Mouse (Mus musculus) brain, adult 2 months (tissue): ENCODE data around the gene Hmx2.

Experiments used
- DNase-seq: peaks from one replicate; pipeline ENCODE4 v3.0.0; 2011; ENCODE audit warnings: low read depth, low spot score

Gene Hmx2

DNA sequence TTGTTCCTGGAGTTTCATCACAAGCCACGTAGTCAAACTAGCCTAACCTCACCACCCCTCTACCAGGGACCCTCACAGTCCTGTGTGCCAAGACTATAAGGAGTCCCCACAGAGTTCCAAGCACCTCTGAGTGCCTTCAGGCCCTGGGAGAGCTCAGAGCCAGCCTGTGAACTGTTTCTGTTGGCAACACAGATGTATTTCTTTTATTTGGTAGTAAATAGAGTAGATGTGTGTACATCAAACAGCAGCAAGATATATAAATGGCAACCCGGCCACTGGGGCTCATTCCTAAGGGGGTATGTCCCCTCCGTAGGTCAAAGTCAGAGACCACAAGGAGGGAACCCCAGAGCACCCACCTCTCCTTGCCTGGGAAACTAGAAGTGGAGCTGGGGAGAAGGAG is at the start of gene Hmx2:
TSS of gene Hmx2 (plus strand) at position 301 of the 400 bp plus-strand sequence.
- DNase-seq: no peak

DNA sequence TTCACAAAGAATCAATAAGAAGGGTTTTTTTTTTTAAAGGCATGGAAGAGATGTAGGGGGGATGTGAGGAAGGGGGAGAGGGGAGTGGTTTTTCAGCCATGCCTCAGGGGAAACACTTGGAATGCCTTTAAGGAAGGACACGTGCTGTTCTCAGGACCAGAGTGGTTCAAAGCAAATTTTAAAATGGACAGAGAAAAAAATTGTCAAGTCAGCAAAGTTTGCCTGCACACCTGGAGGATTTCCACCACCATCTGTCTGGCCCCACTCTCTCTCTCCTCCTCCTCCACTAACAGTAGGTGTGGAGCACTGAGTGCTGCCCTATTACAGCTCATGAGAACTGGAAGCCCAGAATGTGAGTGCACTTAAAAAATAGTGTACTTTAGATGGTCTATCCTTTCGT is 44.8 kb upstream of the Hmx2 start:
- no peak for DNase-seq

DNA sequence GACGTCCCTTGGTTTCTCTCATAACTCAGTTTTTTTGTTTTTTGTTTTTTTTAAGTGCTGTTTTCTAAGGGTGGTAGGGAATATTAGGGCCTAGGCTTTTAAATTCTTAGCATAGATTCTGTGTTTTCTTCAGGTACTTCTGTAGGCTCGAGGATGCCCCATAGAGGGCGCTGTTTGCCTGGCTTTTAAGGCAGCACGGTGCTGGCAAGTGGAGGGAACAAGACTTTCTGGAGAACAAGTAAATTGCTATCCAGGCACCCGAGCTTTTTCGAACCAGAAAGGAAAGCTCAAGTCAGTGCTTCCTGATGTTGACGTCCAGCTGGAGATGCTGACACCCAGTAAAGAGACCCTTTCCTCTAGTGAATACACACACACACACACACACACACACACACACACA is 8.6 kb upstream of the Hmx2 start:
- DNase-seq: peak; percentile 91

DNA sequence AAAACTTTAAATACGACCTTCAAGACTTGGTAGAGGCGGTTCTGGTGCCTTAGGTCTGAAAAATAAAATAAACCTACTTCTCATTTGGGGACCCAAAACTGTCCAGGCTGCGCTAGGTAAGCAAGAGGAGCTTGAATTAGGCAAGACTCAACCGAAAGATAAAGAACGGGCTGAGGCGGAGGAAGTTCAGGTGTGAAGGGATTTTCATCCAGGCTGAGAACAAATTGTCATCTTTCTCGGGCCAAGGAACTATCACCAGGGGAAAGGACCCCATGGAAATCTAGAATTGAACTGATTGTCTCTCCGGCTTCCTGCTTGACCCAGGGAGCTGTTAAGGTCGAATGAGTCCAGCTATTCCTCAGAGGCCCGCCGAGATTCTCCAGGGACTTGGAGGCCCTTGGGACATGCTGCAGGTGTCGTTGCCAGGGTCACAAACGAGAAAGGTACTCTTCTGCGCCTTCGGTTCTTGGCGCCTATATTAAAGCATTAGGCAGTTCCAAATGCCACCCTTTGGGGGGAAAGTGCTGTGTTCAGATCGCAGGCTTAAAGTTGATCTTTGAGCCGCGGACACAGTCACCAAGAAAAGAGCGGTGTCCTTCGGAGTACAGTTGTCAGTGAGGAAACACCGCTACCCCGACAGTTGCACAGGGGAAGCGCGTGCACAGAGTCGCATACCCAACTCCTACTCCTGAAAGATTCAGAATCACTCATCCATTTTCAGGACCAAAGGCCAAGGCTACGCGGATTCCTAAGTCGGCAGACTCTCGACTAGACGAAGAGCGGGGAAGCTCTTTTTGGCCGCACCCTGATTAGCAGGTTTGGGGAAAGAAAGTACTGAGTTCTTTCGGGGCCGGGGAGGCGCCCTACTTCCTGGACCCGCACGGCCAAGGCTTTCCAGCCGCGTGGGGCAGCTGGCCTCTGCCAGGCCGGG is 7.1 kb upstream of the Hmx2 start:
- DNase-seq: no peak

DNA sequence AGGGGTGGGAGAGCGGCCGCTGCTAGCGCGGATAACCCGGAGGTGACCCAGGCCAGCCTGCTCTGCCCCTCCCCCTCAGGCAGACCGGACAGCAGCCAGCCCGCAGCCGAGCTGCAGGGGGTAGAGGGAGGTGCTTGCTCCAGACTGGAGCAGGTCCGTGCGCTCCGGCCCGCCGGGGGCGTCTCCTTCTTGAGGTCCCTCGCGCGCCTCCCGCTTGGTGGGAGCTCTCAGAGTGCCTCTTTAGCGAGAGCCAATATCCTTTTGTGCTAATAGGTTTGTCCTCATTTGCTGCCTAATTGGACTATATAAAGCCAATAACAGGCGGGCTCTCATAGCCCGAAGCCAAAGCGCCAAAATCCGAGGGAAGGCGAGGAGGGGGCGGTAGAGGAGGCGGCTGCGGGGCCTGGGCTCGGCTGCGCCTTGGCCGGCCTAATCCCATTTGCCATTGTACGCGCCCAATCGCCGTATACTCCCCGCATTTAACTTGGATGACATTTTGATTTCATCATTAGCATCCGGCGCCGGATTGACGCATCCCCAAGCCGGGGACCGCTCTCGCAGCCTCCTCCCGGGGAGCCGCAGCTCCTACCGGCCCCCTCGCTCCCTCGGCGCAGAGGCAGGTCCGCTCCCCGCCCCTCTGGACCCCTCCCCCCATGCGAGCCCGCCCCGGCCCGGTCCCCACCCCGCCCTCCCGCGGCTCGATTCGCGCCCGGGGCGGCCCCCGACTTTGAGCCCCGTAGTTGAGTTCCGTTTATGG is 6.3 kb upstream of the Hmx2 start, which contains the start of gene Hmx3:
TSS of gene Hmx3 (plus strand) at position 753 of the 757 bp plus-strand sequence.
- DNase-seq: no peak

DNA sequence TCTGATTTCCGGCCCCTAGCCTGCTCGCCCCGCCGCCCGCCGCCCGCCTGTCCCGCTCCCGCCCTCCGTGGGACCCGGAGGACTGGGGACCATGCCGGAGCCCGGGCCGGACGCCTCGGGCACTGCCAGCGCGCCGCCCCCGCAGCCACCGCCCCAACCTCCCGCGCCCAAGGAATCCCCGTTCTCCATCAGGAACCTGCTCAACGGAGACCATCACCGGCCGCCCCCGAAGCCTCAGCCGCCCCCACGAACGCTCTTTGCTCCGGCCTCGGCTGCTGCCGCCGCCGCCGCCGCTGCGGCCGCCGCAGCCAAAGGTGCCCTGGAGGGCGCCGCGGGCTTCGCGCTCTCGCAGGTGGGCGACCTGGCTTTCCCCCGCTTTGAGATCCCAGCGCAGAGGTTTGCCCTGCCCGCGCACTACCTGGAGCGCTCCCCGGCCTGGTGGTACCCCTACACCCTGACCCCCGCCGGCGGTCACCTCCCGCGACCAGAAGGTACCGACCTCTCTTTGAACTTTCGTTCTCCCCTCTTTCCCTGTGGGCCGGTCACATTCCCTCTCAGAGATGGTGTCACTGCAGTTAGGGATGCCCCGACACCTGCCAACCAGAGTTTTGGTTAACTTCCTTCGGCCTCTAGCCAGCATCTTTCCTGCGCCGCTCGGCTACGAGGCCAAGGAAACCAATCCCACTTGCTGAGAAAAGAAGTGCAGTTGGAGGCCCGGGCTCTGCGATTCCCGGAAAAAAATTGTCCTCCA is 5.5 kb upstream of the Hmx2 start:
- no peak for DNase-seq

DNA sequence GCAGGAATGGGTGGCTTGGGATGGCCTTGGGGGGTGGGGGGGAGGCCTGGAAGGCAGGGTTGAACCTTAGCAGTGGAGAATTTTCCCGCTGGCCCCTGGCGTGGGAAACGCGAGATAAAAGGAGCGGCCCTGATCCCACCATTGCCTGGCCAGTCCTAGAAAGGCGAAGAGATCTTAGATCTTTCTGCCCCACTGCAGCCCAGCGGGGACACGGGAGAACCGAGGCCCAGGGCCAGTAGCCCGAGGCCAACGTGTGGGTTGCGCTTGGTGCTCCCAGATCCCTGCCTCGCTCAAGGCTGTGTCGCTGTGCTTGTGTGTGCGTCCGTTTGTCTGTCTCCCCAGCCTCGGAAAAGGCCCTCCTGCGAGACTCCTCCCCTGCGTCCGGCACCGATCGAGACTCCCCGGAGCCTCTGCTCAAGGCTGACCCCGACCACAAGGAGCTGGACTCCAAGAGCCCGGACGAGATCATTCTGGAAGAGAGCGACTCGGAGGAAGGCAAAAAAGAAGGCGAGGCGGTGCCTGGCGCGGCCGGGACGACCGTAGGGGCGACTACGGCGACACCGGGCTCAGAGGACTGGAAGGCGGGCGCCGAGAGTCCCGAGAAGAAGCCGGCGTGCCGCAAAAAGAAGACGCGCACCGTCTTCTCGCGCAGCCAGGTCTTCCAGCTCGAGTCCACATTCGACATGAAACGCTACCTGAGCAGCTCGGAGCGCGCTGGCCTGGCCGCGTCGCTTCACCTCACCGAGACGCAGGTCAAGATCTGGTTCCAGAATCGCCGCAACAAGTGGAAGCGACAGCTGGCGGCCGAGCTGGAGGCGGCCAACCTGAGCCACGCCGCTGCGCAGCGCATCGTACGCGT is 4.7 kb upstream of the Hmx2 start:
- DNase-seq: no peak

DNA sequence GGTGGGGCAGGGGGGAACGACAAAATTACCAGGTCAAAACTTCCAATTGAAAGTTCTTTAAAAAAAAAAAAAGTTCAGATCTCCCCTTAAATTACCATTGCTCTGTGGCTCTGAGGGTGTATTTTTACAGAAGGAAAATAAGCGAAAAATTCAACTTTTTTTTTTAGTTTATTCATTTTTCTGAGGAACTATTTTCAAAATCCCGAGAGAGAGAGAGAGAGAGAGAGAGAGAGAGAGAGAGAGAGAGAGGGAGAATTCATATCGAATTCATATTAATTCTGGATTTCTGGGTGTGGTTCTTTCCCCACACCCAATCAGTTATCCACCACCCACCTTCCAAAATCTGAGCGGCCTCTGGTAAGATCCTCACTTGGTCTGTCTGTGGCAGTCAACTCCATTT is 3.7 kb upstream of the Hmx2 start:
- no peak for DNase-seq

DNA sequence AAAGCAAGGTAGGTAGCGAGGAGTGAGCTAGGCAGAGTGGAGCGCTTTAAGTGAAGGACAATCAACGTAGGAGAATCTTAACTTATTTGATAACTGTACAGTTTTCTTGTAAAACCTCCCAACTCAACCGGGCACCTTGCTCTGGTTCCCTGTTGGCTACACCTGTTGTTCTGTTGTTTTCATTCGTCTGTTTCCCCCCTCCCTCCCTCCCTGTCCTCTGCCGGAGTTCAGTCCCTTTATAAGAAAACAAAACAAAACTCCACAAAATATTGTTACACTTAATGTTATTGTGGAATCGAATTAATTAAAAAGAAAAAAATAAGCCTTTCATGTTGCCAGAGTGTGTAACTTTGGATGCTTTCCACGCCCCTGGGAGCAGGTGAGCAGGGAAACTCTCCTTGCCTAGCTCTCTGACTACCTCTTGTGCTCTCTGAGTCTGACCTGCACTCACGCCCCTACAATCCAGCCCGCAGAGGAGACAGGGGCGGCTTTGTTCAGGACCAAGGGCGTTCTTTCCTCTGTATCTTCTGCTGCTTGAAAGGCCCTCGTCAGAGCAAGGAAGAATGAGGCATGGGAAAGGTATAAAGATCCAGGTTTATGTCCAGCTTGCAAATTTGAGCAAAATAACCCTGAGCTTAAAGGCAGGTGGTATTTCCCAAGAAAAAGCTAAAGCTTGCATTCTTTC is 2.7 kb upstream of the Hmx2 start:
- no peak for DNase-seq

DNA sequence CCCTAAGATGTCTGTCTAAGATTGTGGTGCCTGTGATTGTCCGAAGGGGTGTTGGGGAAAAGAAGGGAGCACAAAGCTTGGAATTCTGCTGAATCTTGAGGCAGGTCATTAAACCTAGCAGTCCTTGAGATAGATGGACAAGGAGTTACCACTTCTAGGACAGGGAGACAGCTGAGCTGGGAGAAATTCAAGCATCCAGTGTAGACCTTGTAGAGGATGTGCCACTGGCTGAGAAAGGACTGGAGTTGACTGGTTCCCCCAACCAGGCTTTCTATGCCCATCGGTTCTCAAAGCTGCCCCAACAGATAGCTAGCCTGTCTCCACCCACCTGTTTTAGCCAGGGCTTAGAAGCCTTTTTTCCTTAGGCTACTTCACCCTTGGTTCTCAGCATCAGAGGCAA is 2.1 kb upstream of the Hmx2 start:
- no peak for DNase-seq

DNA sequence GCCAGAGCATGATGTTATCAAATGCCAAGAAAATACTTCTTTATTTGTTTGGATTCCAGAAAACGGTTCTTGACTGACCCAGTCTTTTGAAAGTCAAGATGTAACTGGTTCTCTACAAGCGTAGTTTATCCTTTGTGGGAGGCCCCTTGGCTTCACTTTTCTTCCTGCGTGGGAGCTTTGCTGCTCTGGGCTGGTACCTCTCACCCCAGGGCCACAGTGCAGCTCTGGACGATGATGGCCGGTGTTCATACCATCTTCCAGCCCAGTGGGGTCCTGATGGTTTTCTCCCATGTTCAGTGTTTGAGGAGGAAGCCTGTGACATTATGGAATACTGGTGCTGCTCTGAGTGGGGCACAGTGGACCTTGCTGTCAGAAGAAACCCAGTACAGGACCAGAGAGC is 1.1 kb upstream of the Hmx2 start:
- DNase-seq: no peak

DNA sequence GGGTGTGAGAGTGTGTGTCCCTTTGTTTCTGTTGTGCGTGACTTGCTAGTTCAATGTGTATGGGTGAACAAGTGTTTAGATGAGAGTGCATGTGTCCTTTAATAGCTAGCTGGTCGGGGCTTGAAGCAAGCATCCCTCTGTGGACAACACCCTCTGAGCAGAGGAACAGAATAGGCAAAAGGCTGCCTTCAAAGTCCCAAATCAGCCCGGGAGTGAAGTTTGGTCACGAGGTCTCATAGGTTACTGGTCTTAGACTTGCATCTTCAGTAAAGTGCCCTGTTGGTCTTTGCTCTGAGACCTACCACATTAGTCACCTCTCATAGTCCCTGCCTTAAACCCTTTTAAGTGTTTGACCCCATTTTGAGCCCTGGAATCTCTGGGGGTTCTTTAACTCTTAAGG is 2.9 kb downstream of the Hmx2 start:
- no peak for DNase-seq

DNA sequence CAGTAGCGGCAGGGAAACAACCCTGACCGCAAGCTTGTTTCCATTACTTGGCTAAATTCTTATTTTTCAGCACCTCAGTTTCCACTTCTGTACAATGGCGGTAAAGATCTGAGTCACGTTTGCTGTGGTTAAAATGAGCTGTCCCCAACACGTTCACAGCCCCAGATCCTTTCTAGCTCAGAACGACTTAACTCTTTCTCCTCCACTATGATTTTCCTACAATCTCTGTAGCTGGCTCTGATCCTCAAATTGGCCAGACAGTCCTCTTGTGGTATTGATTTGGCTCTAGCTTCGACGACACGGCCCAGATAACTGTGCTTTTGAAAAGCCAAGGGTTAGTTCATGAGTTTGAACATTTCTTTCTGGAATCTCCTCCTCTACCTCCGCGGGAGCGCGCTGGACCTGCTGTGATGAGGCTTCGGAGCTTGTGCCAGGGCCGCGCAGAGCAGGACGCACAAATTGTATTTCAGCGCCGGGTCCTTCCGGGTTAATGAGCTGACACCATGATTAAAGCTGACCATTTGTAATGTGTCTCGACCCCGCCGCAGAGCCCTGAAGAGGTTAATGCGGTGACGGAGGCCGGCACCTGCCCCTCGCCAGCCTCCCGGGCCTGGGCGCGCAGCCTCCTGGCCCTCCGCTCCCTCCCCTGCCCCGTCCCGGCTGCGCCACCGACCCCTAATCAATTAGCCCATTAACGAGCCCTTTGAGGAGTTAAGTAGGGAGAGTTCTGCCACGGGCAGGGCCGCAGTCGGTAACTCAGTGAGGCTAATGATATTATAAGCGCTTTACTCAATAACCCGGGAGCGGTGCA is 3.6 kb downstream of the Hmx2 start:
- DNase-seq: no peak

DNA sequence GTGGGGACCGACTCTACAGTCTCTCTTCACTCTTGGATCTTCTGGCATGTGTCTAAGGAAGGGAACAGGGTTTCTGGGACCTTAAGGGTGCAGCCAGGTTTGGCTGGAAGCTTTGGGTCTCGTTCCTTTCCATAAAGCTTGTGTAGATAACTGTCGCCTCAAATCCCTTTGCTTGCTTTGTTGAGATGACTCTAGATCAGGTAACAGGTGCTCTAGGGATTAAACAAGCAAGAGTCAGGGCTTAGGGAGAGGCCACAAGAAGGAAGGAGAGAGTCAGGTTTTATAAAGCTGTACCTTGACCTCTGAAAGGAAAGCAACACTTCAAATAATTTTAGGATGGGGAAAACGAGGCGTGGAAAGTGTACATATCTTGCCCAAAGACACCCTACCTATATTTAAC is 4.2 kb downstream of the Hmx2 start:
- DNase-seq: no peak

DNA sequence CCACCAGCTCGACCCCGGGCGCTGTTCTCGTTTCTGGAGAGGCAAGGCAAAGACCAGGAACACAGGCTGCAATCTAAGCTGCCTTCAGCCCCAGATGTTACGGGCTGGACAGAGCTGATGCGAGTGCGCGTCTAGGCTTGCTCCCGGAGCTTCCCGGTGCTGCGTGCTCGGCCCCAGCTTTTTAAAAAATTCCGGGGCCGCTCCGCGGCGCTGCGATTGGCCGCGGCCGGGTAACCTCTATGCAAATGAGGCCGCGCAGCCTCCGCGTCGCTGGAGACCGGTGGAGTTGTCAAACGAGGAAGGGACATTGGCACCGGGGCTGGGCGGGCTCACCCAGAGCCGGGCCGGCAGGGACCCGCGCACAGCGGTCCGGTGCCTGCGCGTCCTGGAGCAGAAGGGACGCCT is 5.2 kb downstream of the Hmx2 start:
- DNase-seq: no peak

DNA sequence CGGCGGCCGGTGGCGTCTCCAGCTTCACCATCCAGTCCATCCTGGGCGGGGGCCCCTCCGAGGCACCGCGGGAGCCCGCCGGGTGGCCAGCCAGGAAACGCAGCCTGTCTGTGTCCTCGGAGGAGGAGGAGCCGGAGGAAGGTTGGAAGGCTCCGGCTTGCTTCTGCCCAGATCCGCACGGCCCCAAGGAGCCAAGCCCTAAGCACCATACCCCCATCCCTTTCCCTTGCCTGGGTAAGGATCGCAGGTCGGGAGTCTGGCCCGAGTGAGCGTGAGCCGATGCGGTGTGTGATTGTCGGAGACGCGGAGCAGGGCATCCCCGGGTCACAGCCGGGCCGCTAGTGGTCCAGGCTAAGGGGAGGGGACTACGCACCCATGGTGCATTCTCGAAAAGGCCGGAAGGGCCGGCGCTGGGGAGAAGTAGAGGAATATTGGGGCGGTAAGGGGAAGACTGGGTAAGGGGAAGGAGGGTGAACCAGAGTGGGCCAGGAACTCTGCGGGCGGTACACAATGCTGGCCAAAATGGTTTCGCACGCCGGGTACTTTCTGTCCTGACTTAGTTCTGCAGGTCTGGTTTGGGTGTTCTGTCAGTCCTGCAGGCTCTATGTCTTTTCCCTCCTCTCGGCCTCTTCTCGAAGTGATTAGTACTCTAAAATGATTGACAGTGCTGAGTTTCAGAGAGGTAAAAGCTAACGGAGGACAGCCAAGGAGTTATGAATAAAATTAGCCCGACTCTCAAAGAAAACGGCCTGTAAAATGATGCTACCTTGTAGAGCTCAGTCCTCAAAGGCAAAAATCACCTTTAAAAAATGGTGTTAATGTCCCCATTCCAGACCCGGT is 6.0 kb downstream of the Hmx2 start:
- DNase-seq: no peak

DNA sequence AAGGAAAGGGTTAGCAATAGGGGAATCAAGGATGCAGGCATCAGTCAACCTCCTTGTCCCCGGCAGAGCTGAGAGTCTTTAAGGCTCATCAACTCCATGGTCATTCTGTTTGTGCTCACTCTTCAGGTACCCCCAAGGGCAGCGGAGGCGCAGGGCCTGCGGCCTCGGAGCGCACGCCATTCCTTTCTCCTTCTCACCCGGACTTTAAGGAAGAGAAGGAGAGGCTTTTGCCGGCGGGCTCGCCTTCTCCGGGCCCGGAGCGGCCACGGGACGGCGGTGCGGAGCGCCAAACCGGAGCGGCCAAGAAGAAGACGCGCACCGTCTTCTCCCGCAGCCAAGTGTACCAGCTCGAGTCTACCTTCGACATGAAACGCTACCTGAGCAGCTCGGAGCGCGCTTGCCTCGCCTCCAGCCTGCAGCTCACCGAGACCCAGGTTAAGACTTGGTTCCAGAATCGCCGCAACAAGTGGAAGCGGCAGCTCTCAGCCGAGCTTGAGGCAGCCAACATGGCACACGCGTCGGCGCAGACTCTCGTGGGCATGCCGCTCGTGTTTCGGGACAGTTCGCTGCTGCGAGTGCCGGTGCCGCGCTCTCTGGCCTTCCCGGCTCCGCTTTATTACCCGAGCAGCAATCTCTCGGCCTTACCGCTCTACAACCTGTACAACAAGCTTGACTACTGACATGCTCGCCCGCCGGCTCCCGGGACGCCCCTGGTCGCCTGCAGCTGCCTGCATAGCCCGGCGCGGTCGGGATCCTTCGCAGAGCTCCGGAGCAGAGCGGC is 6.9 kb downstream of the Hmx2 start:
- DNase-seq: no peak

DNA sequence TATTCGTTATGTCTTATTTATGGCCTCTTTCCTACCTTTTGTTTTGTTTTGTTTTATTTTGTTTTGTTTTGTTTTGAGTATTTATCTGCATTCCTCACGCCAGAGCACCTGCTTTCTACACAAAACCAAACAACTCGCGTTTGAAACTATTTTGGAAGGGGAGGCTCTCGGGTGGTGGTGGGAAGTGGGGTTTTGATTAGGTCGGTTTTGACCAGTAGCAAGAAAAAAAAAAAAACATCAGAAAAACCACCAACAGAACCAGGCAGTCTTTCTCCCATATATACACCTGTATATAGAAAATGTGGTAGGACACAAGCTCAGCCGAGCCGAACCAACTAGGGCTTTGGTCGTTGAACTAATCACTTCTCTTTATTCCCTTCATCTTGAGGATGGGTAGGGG is 7.5 kb downstream of the Hmx2 start:
- DNase-seq: no peak
